Mouse (Mus musculus): ENCODE measurements around the gene Bicc1. TPM values are rescaled to one million over a fixed set of nuclear protein-coding genes. Genes with fewer than 3 reads are reported as not detected.

Bicc1 gene
- polyA plus RNA-seq, 1 experiment from 2014 or later: 8.9 TPM

DNA sequence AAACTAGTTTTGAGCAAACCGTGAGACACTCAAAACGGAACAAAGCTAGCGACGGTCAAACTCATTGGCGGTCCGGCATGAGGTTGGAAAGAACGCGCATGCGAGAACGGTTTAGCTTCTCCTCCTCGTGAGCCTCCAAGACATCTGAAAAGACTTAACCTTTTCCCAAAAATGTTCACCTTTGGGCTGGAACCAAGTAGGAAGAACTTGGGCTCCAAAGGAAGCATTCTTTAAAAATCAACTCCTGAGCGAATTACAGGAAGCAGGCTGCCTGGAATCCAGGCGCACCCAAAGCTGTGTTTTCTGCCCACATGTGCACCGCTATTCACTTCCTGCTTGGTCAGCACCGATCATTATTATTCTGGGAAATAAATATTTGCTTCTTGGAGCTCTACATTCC is 15.8 kb upstream of the Bicc1 start:
- ATAC-seq (replicated peaks; ENCODE audit: low FRiP score): no peak
- Histone ChIP-seq H3K4me3 (ENCODE audit: low read depth, low read length) (no peak overlapping the region), H3K27me3 (replicated peaks; ENCODE audit: control insufficient read depth, insufficient read depth, low read length) (no peaks in the 10 kb centered on the region), H3K9me3 (ENCODE audit: control insufficient read depth, low read length) (0 out of 2 replicates have a peak, but pooled peaks cover 2% of the 10 kb centered on the region), H3K27ac (ENCODE audit: low read depth, low read length) (no peak overlapping the region), H3K9ac (ENCODE audit: low read depth, low read length) (no peak overlapping the region), H3K4me2 (no peak overlapping the region), H3K36me3 (ENCODE audit: control insufficient read depth, insufficient read depth, low read length) (no peaks in the 10 kb centered on the region), H3K4me1 (replicated peaks; ENCODE audit: control insufficient read depth, insufficient read depth, low read length) (no peaks in the 10 kb centered on the region)
- no peak for DNase-seq (ENCODE audit: low spot score)
- WGBS: 94% methylated on average over 15 of the region's 15 CpGs

- Histone ChIP-seq H3K27ac (ENCODE audit: low read depth, low read length) (no peak overlapping the region), H3K4me3 (ENCODE audit: low read depth, low read length) (no peak overlapping the region), H3K4me2 (no peak overlapping the region), H3K27me3 (replicated peaks; ENCODE audit: control insufficient read depth, insufficient read depth, low read length) (no peaks in the 10 kb centered on the region), H3K9ac (ENCODE audit: low read depth, low read length) (no peak overlapping the region), H3K4me1 (replicated peaks; ENCODE audit: control insufficient read depth, insufficient read depth, low read length) (no peaks in the 10 kb centered on the region), H3K9me3 (ENCODE audit: control insufficient read depth, low read length) (no peaks in the 10 kb centered on the region), H3K36me3 (ENCODE audit: control insufficient read depth, insufficient read depth, low read length) (no peaks in the 10 kb centered on the region)
- ATAC-seq (replicated peaks; ENCODE audit: low FRiP score) (no peak), DNase-seq (ENCODE audit: low spot score) (no peak)
- WGBS: 94% methylated on average over 1 of the region's 1 CpGs
Measured at GRCm38 (mm10) chr10:71171414-71171813, 11.9 kb upstream of the Bicc1 start.

- Histone ChIP-seq H3K9ac (ENCODE audit: low read depth, low read length) (no peak overlapping the region), H3K9me3 (ENCODE audit: control insufficient read depth, low read length) (no peaks in the 10 kb centered on the region), H3K36me3 (ENCODE audit: control insufficient read depth, insufficient read depth, low read length) (no peaks in the 10 kb centered on the region), H3K4me2 (no peak overlapping the region), H3K27me3 (replicated peaks; ENCODE audit: control insufficient read depth, insufficient read depth, low read length) (no peaks in the 10 kb centered on the region), H3K4me1 (replicated peaks; ENCODE audit: control insufficient read depth, insufficient read depth, low read length) (no peaks in the 10 kb centered on the region), H3K4me3 (ENCODE audit: low read depth, low read length) (no peak overlapping the region), H3K27ac (ENCODE audit: low read depth, low read length) (no peak overlapping the region)
- 80% methylated on average over 5 of the region's 5 CpGs for WGBS
- no peak for DNase-seq (ENCODE audit: low spot score)
- no peak for ATAC-seq (replicated peaks; ENCODE audit: low FRiP score)
Measured at GRCm38 (mm10) chr10:71170771-71171170, 11.3 kb upstream of the Bicc1 start.

- 81% methylated on average over 10 of the region's 10 CpGs for WGBS
- no peaks in the 10 kb centered on the region for H3K27me3 ChIP-seq (replicated peaks; ENCODE audit: control insufficient read depth, insufficient read depth, low read length)
- H3K4me3 ChIP-seq (ENCODE audit: low read depth, low read length): no peak overlapping the region
- no peak overlapping the region for H3K9ac ChIP-seq (ENCODE audit: low read depth, low read length)
- H3K4me2 ChIP-seq: no peak overlapping the region
- no peak overlapping the region for H3K27ac ChIP-seq (ENCODE audit: low read depth, low read length)
- H3K4me1 ChIP-seq (replicated peaks; ENCODE audit: control insufficient read depth, insufficient read depth, low read length): no peaks in the 10 kb centered on the region
- ATAC-seq (replicated peaks; ENCODE audit: low FRiP score) (no peak), DNase-seq (ENCODE audit: low spot score) (no peak)
- H3K36me3 ChIP-seq (ENCODE audit: control insufficient read depth, insufficient read depth, low read length): no peaks in the 10 kb centered on the region
- H3K9me3 ChIP-seq (ENCODE audit: control insufficient read depth, low read length): no peaks in the 10 kb centered on the region
Measured at GRCm38 (mm10) chr10:71169811-71170210, 10.3 kb upstream of the Bicc1 start.

DNA sequence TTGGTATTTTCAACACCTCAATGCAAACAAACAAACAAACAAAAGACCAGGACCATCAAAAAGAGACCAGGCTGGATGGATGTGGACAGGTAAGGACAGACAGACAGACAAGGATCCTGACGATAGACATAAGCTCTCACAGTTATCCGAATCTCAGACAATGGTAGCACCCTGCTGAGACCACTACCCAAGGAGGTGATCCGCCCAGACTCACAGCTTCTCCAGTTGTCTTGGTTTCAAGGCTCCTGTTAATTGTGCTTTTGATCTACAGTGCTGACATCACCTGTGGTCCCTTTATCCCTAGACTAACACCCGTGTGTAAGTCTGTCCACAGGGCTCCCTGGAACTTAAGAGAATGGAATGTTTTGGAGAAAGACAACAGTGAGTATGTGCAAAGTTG is 9.7 kb upstream of the Bicc1 start:
- Histone ChIP-seq H3K36me3 (ENCODE audit: control insufficient read depth, insufficient read depth, low read length) (no peaks in the 10 kb centered on the region), H3K9ac (ENCODE audit: low read depth, low read length) (no peak overlapping the region), H3K27ac (ENCODE audit: low read depth, low read length) (no peak overlapping the region), H3K9me3 (ENCODE audit: control insufficient read depth, low read length) (no peaks in the 10 kb centered on the region), H3K4me1 (replicated peaks; ENCODE audit: control insufficient read depth, insufficient read depth, low read length) (no peaks in the 10 kb centered on the region), H3K4me2 (no peak overlapping the region), H3K27me3 (replicated peaks; ENCODE audit: control insufficient read depth, insufficient read depth, low read length) (no peaks in the 10 kb centered on the region), H3K4me3 (ENCODE audit: low read depth, low read length) (no peak overlapping the region)
- ATAC-seq (replicated peaks; ENCODE audit: low FRiP score) (no peak), DNase-seq (ENCODE audit: low spot score) (no peak)
- WGBS: 42% methylated on average over 4 of the region's 4 CpGs

DNA sequence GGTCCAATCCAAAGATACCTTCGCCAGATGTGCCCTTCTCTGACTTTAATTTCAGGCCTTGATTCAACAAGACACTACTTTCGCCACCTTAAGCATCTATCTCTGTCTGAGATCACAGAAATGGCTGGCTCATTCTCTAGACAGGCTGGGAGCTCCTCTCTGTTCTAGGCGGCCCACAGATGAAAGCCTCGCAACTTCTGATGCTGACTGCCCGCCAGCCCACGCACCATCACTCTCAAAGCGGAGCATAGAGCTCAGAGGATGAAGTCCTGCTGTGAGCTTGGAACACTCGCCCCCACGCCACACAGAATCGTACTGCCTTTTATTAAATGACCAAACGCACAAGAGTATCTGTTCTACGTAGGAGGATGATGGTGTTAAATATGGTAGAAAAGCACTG is 949 bp upstream of the Bicc1 start:
- Histone ChIP-seq H3K36me3 (ENCODE audit: control insufficient read depth, insufficient read depth, low read length) (no peaks in the 10 kb centered on the region), H3K9ac (ENCODE audit: low read depth, low read length) (no peak overlapping the region), H3K27ac (ENCODE audit: low read depth, low read length) (no peak overlapping the region), H3K4me2 (no peak overlapping the region), H3K4me1 (replicated peaks; ENCODE audit: control insufficient read depth, insufficient read depth, low read length) (no peaks in the 10 kb centered on the region), H3K4me3 (ENCODE audit: low read depth, low read length) (no peak overlapping the region), H3K9me3 (ENCODE audit: control insufficient read depth, low read length) (no peaks in the 10 kb centered on the region), H3K27me3 (replicated peaks; ENCODE audit: control insufficient read depth, insufficient read depth, low read length) (peaks cover 29% of the 10 kb centered on the region)
- ATAC-seq (replicated peaks; ENCODE audit: low FRiP score) (no peak), DNase-seq (ENCODE audit: low spot score) (no peak)
- 78% methylated on average over 12 of the region's 12 CpGs for WGBS

GRCm38 (mm10) chr10:71158940-71159675 is 392 bp downstream of the Bicc1 start:
- Histone ChIP-seq H3K4me1 (replicated peaks; ENCODE audit: control insufficient read depth, insufficient read depth, low read length) (no peaks in the 10 kb centered on the region), H3K4me2 (peak overlapping the region; percentile 68), H3K9me3 (ENCODE audit: control insufficient read depth, low read length) (no peaks in the 10 kb centered on the region), H3K4me3 (ENCODE audit: low read depth, low read length) (peak overlapping the region; percentile 59), H3K27ac (ENCODE audit: low read depth, low read length) (no peak overlapping the region), H3K36me3 (ENCODE audit: control insufficient read depth, insufficient read depth, low read length) (no peaks in the 10 kb centered on the region), H3K9ac (ENCODE audit: low read depth, low read length) (peak overlapping the region; percentile 57), H3K27me3 (replicated peaks; ENCODE audit: control insufficient read depth, insufficient read depth, low read length) (peaks cover 29% of the 10 kb centered on the region)
- peak; percentile 57 for DNase-seq (ENCODE audit: low spot score)
- peak; percentile 58 for ATAC-seq (replicated peaks; ENCODE audit: low FRiP score)
- 2% methylated on average over 65 of the region's 65 CpGs for WGBS

DNA sequence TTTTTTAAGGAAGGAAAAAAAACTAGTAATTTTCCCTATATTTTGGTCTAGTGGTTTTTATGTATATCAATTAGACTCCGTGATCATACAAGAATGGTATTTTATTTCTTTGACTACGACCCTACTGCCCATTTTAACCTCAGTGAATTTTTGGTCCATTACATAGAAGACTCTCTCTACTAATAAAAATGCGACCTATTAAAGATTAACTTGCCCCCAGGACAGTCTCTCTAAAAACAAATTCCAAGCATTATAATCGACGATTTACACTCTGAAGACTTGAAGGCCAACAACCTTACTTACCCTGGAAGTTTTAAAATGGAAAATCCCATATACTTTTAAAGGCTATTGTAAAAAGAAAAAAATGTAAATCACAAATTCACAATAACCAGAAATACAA is 2.9 kb downstream of the Bicc1 start:
- ATAC-seq (replicated peaks; ENCODE audit: low FRiP score) (no peak), DNase-seq (ENCODE audit: low spot score) (no peak)
- Histone ChIP-seq H3K27ac (ENCODE audit: low read depth, low read length) (no peak overlapping the region), H3K4me2 (no peak overlapping the region), H3K4me1 (replicated peaks; ENCODE audit: control insufficient read depth, insufficient read depth, low read length) (no peaks in the 10 kb centered on the region), H3K36me3 (ENCODE audit: control insufficient read depth, insufficient read depth, low read length) (no peaks in the 10 kb centered on the region), H3K4me3 (ENCODE audit: low read depth, low read length) (no peak overlapping the region), H3K9me3 (ENCODE audit: control insufficient read depth, low read length) (no peaks in the 10 kb centered on the region), H3K27me3 (replicated peaks; ENCODE audit: control insufficient read depth, insufficient read depth, low read length) (peaks cover 29% of the 10 kb centered on the region), H3K9ac (ENCODE audit: low read depth, low read length) (no peak overlapping the region)
- WGBS: 81% methylated on average over 5 of the region's 5 CpGs

GRCm38 (mm10) chr10:71153610-71154009 is 5.9 kb downstream of the Bicc1 start:
- no peaks in the 10 kb centered on the region for H3K36me3 ChIP-seq (ENCODE audit: control insufficient read depth, insufficient read depth, low read length)
- H3K4me2 ChIP-seq: no peak overlapping the region
- H3K9ac ChIP-seq (ENCODE audit: low read depth, low read length): no peak overlapping the region
- ATAC-seq (replicated peaks; ENCODE audit: low FRiP score) (no peak), DNase-seq (ENCODE audit: low spot score) (no peak)
- H3K4me3 ChIP-seq (ENCODE audit: low read depth, low read length): no peak overlapping the region
- no peaks in the 10 kb centered on the region for H3K9me3 ChIP-seq (ENCODE audit: control insufficient read depth, low read length)
- no peak overlapping the region for H3K27ac ChIP-seq (ENCODE audit: low read depth, low read length)
- H3K27me3 ChIP-seq (replicated peaks; ENCODE audit: control insufficient read depth, insufficient read depth, low read length): peaks cover 4% of the 10 kb centered on the region
- WGBS: 83% methylated on average over 6 of the region's 6 CpGs
- no peaks in the 10 kb centered on the region for H3K4me1 ChIP-seq (replicated peaks; ENCODE audit: control insufficient read depth, insufficient read depth, low read length)

Data from liver, embryonic 11.5 days (tissue).